ENCODE assay signal across 12 mouse cellular contexts in genomic region chr11:116806136-116807071, GRCm38 (mm10). TPM values are rescaled to one million over a fixed set of nuclear protein-coding genes. Genes with fewer than 3 reads are reported as not detected.
A peak's percentile ranks its signal among the peaks of the same experiment; 100 is the strongest.
DNase-seq lines count a peak whose midpoint lies in the region; ATAC-seq and TF ChIP-seq lines count a peak whose summit lies in the region.
"Had no signal": no experiment of that assay in that cellular context is flagged by ENCODE, and none has a peak within 500 bp of the region (broad histone marks: within the 10 kb centered on the region; RNA-seq: fewer than 3 reads in every experiment).

No protein-coding gene starts in this region.

- no peaks in the 10 kb centered on the region for H3K9me3 ChIP-seq in lung, embryonic 16.5 days (ENCODE audit: control insufficient read depth, low read length)
- no peaks in the 10 kb centered on the region for H3K9me3 ChIP-seq in stomach, embryonic 15.5 days
- no peaks in the 10 kb centered on the region for H3K9me3 ChIP-seq in midbrain, embryonic 16.5 days (replicated peaks; ENCODE audit: control insufficient read depth, low read length, poor library complexity, severe bottlenecking)
- H3K9me3 ChIP-seq: forebrain, embryonic 10.5 days had no signal

- 0 out of 2 replicates have a peak, but pooled peaks have one; percentile 35 for TF ChIP-seq EP300 in heart, adult 2 months (IDR thresholded peaks at IDR 0.05; ENCODE audit: insufficient read depth, low read depth, low read length)

- H3K4me2 ChIP-seq in lung, embryonic 16.5 days (ENCODE audit: low read depth, low read length), result no peak overlapping the region
- no peak overlapping the region for H3K4me2 ChIP-seq in stomach, embryonic 15.5 days
- H3K4me2 ChIP-seq in midbrain, embryonic 16.5 days (ENCODE audit: low read length), result no peak overlapping the region

- TF ChIP-seq POLR2A in heart, adult 2 months (IDR thresholded peaks at IDR 0.05; ENCODE audit: insufficient read depth, low read depth, low read length), result no peak

- intact Hi-C loops in heart, adult 2 months (cut with DNase I), result loop anchor here (5.0 to 10.0 kb wide), 3 partner anchors 54 to 132 kb away; no protein-coding TSS in a partner anchor

- no peaks in the 10 kb centered on the region for H3K79me2 ChIP-seq in heart, adult 2 months (replicated peaks; ENCODE audit: control insufficient read depth, insufficient read depth, low read length)

- no peak overlapping the region for H3K4me3 ChIP-seq in lung, embryonic 16.5 days (ENCODE audit: low read length)
- no peak overlapping the region for H3K4me3 ChIP-seq in heart, adult 2 months
- no peak overlapping the region for H3K4me3 ChIP-seq in stomach, embryonic 15.5 days (replicated peaks)
- no peak overlapping the region for H3K4me3 ChIP-seq in midbrain, embryonic 16.5 days (ENCODE audit: low read depth, low read length)
- H3K4me3 ChIP-seq: forebrain, embryonic 10.5 days had no signal

- peaks cover 9% of the 10 kb centered on the region for H3K4me1 ChIP-seq in lung, embryonic 16.5 days (replicated peaks; ENCODE audit: control insufficient read depth, insufficient read depth, low read length)
- peaks cover 5% of the 10 kb centered on the region for H3K4me1 ChIP-seq in heart, adult 2 months (ENCODE audit: control insufficient read depth, insufficient read depth, low read length)
- H3K4me1 ChIP-seq in stomach, embryonic 15.5 days, result peaks cover 11% of the 10 kb centered on the region
- H3K4me1 ChIP-seq in midbrain, embryonic 16.5 days (ENCODE audit: control insufficient read depth, insufficient read depth, low read length), result peaks cover 17% of the 10 kb centered on the region

- no peak overlapping the region for H3K9ac ChIP-seq in lung, embryonic 16.5 days (ENCODE audit: low read length)
- H3K9ac ChIP-seq in heart, adult 2 months (ENCODE audit: low read depth, low read length), result no peak overlapping the region
- no peak overlapping the region for H3K9ac ChIP-seq in stomach, embryonic 15.5 days
- no peak overlapping the region for H3K9ac ChIP-seq in midbrain, embryonic 16.5 days (ENCODE audit: low read depth, low read length)
- H3K9ac ChIP-seq: liver, embryonic 14.5 days had no signal

- H3K27ac ChIP-seq in lung, embryonic 16.5 days (ENCODE audit: low read length), result peak overlapping the region; percentile 7; the same call in 1 of the 2 replicates
- peak overlapping the region; percentile 74 for H3K27ac ChIP-seq in heart, adult 2 months
- 0 out of 2 replicates have a peak overlapping the region, but pooled peaks have one; percentile 5 for H3K27ac ChIP-seq in stomach, embryonic 15.5 days
- no peak overlapping the region for H3K27ac ChIP-seq in midbrain, embryonic 16.5 days (ENCODE audit: low read length)
- H3K27ac ChIP-seq: forebrain, embryonic 10.5 days; liver, embryonic 14.5 days had no signal

- ATAC-seq in lung, embryonic 16.5 days (ENCODE audit: low read depth), result no peak
- ATAC-seq in stomach, embryonic 15.5 days (ENCODE audit: insufficient read depth, low FRiP score, low read depth), result no peak
- ATAC-seq in midbrain, embryonic 16.5 days, result no peak

- no peaks in the 10 kb centered on the region; the same call in 1 of the 2 replicates for H3K27me3 ChIP-seq in lung, embryonic 16.5 days (ENCODE audit: control insufficient read depth, insufficient read depth, low read depth, low read length)
- H3K27me3 ChIP-seq in heart, adult 2 months (ENCODE audit: control insufficient read depth, insufficient read depth, low read length), result no peaks in the 10 kb centered on the region
- H3K27me3 ChIP-seq in stomach, embryonic 15.5 days (replicated peaks), result no peaks in the 10 kb centered on the region
- no peaks in the 10 kb centered on the region for H3K27me3 ChIP-seq in midbrain, embryonic 16.5 days (ENCODE audit: control insufficient read depth, insufficient read depth, low read depth, low read length)

- DNase-seq in gastrocnemius, postnatal 25 days, result peak; percentile 44
- no peak for DNase-seq in gastrocnemius, adult 8-10 months (ENCODE audit: low spot score in 2 of 2)
- no peak for DNase-seq in lung, postnatal 14 days
- DNase-seq in heart, adult 2 months, result peak; percentile 48 to 63

- no peak for TF ChIP-seq CTCF in heart, adult 2 months (IDR thresholded peaks at IDR 0.05)

- no peaks in the 10 kb centered on the region for H3K36me3 ChIP-seq in lung, embryonic 16.5 days (ENCODE audit: control insufficient read depth, insufficient read depth, low read length)
- no peaks in the 10 kb centered on the region for H3K36me3 ChIP-seq in heart, adult 2 months (ENCODE audit: control insufficient read depth, insufficient read depth, low read length)
- no peaks in the 10 kb centered on the region for H3K36me3 ChIP-seq in stomach, embryonic 15.5 days
- no peaks in the 10 kb centered on the region for H3K36me3 ChIP-seq in midbrain, embryonic 16.5 days (ENCODE audit: control insufficient read depth, insufficient read depth, low read length)

- 57% methylated on average over 15 of the region's 15 CpGs for WGBS in lung, embryonic 16.5 days
- 43% methylated on average over 15 of the region's 15 CpGs for WGBS in heart, adult 2 months
- WGBS in stomach, embryonic 15.5 days, result 68% methylated on average over 15 of the region's 15 CpGs
- 72% methylated on average over 15 of the region's 15 CpGs for WGBS in midbrain, embryonic 16.5 days

RNA-seq across cellular contexts. Expression of gene Mxra7, which starts 21.4 kb away (rescaled TPM):
- total RNA-seq in gastrocnemius, postnatal 25 days (2021), result 10 to 100 TPM; 13.2 to 14.7 TPM
- total RNA-seq in gastrocnemius, adult 8-10 months (2022), result 1 to 10 TPM; 5.4 to 9.4 (median 8.1) TPM
- polyA plus RNA-seq in lung, embryonic 16.5 days (2015; fragmentation: Nextera tagmentation; extraction: Ambion mirVana), result 14.2 and 15.3 TPM in 2 replicates
- 10 to 100 TPM; 15.1 to 19.4 TPM for total RNA-seq in heart, adult 2 months (2021)
- polyA plus RNA-seq in heart, adult 2 months (2012; rRNA removed), result 10.4 and 15.6 TPM in 2 replicates
- polyA plus RNA-seq in stomach, embryonic 15.5 days (2015; fragmentation: Nextera tagmentation; extraction: Ambion mirVana), result 23.0 and 25.7 TPM in 2 replicates
- 21.8 and 22.6 TPM in 2 replicates for polyA plus RNA-seq in midbrain, embryonic 16.5 days (2015; fragmentation: Nextera tagmentation; extraction: Ambion mirVana)

RNA-seq across cellular contexts. Expression of gene St6galnac1, which starts 31.1 kb away (rescaled TPM):
- not detected for total RNA-seq in gastrocnemius, postnatal 25 days (2021)
- not detected for total RNA-seq in gastrocnemius, adult 8-10 months (2022)
- not detected in 2 replicates for polyA plus RNA-seq in lung, embryonic 16.5 days (2015; fragmentation: Nextera tagmentation; extraction: Ambion mirVana)
- not detected for total RNA-seq in heart, adult 2 months (2021)
- not detected in 2 replicates for polyA plus RNA-seq in heart, adult 2 months (2012; rRNA removed)
- polyA plus RNA-seq in stomach, embryonic 15.5 days (2015; fragmentation: Nextera tagmentation; extraction: Ambion mirVana), result not detected in 2 replicates
- 0.09 TPM in 1 of 2 replicates, not detected in the other for polyA plus RNA-seq in midbrain, embryonic 16.5 days (2015; fragmentation: Nextera tagmentation; extraction: Ambion mirVana)
- total RNA-seq: hematopoietic stem cell, adult 5-6 weeks; megakaryocyte progenitor cell, adult 5-6 weeks had no signal
- polyA plus RNA-seq: forebrain, embryonic 10.5 days; kidney, embryonic 16.5 days; liver, embryonic 14.5 days had no signal

RNA-seq across cellular contexts. Expression of gene Mettl23, which starts 36.7 kb away (rescaled TPM):
- total RNA-seq in gastrocnemius, postnatal 25 days (2021), result 10 to 100 TPM; 33.1 to 36.7 TPM
- total RNA-seq in gastrocnemius, adult 8-10 months (2022), result 10 to 100 TPM; 44.9 to 48.8 (median 45.4) TPM
- polyA plus RNA-seq in lung, embryonic 16.5 days (2015; fragmentation: Nextera tagmentation; extraction: Ambion mirVana), result 53.5 and 59.9 TPM in 2 replicates
- 10 to 100 TPM; 38.3 to 40.5 TPM for total RNA-seq in heart, adult 2 months (2021)
- 34.3 and 59.4 TPM in 2 replicates for polyA plus RNA-seq in heart, adult 2 months (2012; rRNA removed)
- polyA plus RNA-seq in stomach, embryonic 15.5 days (2015; fragmentation: Nextera tagmentation; extraction: Ambion mirVana), result 57.9 and 61.3 TPM in 2 replicates
- 65.2 and 67.4 TPM in 2 replicates for polyA plus RNA-seq in midbrain, embryonic 16.5 days (2015; fragmentation: Nextera tagmentation; extraction: Ambion mirVana)

RNA-seq across cellular contexts. Expression of gene Jmjd6, which starts 36.8 kb away (rescaled TPM):
- 10 to 100 TPM; 20.6 to 22.1 TPM for total RNA-seq in gastrocnemius, postnatal 25 days (2021)
- 10 to 100 TPM; 17.7 to 27.2 (median 21.4) TPM for total RNA-seq in gastrocnemius, adult 8-10 months (2022)
- 59.5 and 60.8 TPM in 2 replicates for polyA plus RNA-seq in lung, embryonic 16.5 days (2015; fragmentation: Nextera tagmentation; extraction: Ambion mirVana)
- total RNA-seq in heart, adult 2 months (2021), result 10 to 100 TPM; 34.1 to 37.4 TPM
- polyA plus RNA-seq in heart, adult 2 months (2012; rRNA removed), result 14.6 and 20.9 TPM in 2 replicates
- 71.1 and 76.3 TPM in 2 replicates for polyA plus RNA-seq in stomach, embryonic 15.5 days (2015; fragmentation: Nextera tagmentation; extraction: Ambion mirVana)
- polyA plus RNA-seq in midbrain, embryonic 16.5 days (2015; fragmentation: Nextera tagmentation; extraction: Ambion mirVana), result 66.3 and 73.0 TPM in 2 replicates

RNA-seq across cellular contexts. Expression of gene Mfsd11, which starts 45.8 kb away (rescaled TPM):
- 10 to 100 TPM; 21.3 to 23.5 TPM for total RNA-seq in gastrocnemius, postnatal 25 days (2021)
- 10 to 100 TPM; 21.7 to 23.9 (median 22.7) TPM for total RNA-seq in gastrocnemius, adult 8-10 months (2022)
- 36.0 and 36.6 TPM in 2 replicates for polyA plus RNA-seq in lung, embryonic 16.5 days (2015; fragmentation: Nextera tagmentation; extraction: Ambion mirVana)
- 10 to 100 TPM; 29.9 to 33.5 TPM for total RNA-seq in heart, adult 2 months (2021)
- polyA plus RNA-seq in heart, adult 2 months (2012; rRNA removed), result 23.8 and 27.9 TPM in 2 replicates
- 33.3 and 33.7 TPM in 2 replicates for polyA plus RNA-seq in stomach, embryonic 15.5 days (2015; fragmentation: Nextera tagmentation; extraction: Ambion mirVana)
- polyA plus RNA-seq in midbrain, embryonic 16.5 days (2015; fragmentation: Nextera tagmentation; extraction: Ambion mirVana), result 56.1 and 56.2 TPM in 2 replicates

Comparison
In these comparisons a context has a peak if more than half of its experiments do, and no peak if none do; other contexts are left out.
1. DNase-seq: peak in gastrocnemius, postnatal 25 days (single experiment) and heart, adult 2 months (2 of 2); none in gastrocnemius, adult 8-10 months (0 of 2) and lung, postnatal 14 days (single experiment).